In the genomic region with DNA sequence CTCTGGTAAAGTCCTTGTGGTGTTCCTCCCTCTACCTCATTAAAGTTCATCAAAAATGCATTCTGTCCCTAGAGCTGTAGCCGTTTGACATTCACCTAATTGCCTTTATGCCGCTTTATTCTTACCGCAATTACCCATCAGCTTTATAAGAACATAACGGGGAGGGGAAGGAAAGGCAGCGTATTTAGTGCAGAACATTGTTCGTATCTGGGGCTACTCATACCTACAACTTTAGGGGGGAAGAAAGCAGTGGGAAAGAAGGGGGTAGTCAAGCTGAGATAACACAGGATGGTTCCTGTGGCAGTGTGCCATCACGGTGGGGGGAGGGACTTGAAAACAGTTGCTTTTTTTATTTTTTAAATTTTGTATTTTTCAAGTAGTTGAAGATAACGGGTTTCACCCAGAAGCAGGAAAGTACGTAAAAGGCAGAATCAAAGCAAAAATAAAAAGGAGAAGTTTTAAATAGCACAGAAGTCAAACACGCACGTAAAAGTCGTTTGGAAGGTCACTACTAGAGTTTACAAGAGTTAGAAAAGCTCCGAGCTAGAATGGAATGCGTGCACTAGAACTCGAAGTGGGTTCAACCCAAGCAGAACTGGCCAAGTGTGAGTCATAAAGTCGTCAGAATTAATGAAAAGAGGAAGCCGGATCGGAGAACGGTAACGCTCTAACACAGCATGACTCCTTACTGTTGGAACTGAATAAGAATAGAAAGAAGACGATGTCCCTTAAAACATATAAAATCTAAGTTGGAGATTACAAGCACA, we compare ENCODE assay signal across 11 mouse cellular contexts. TPM values are rescaled to one million over a fixed set of nuclear protein-coding genes. Genes with fewer than 3 reads are reported as not detected.
DNase-seq lines count a peak whose midpoint lies in the region; ATAC-seq and TF ChIP-seq lines count a peak whose summit lies in the region.
"Had no signal": no experiment of that assay in that cellular context is flagged by ENCODE, and none has a peak within 500 bp of the region (broad histone marks: within the 10 kb centered on the region; RNA-seq: fewer than 3 reads in every experiment).

No protein-coding gene starts in this region.

- 0 out of 2 replicates have a peak, but pooled peaks cover 3% of the 10 kb centered on the region for H3K4me1 ChIP-seq in kidney, embryonic 15.5 days
- no peaks in the 10 kb centered on the region for H3K4me1 ChIP-seq in kidney, embryonic 14.5 days (ENCODE audit: control insufficient read depth, insufficient read depth, low read length)
- H3K4me1 ChIP-seq in liver, embryonic 11.5 days (replicated peaks; ENCODE audit: control insufficient read depth, insufficient read depth, low read length): no peaks in the 10 kb centered on the region
- H3K4me1 ChIP-seq in midbrain, postnatal 0 days (ENCODE audit: insufficient read depth, low read length): no peaks in the 10 kb centered on the region
- H3K4me1 ChIP-seq: embryonic facial prominence, embryonic 15.5 days; midbrain, embryonic 12.5 days had no signal

- H3K36me3 ChIP-seq in kidney, embryonic 15.5 days: no peaks in the 10 kb centered on the region
- no peaks in the 10 kb centered on the region for H3K36me3 ChIP-seq in kidney, embryonic 14.5 days (ENCODE audit: control insufficient read depth, insufficient read depth, low read length)
- H3K36me3 ChIP-seq in liver, embryonic 11.5 days (ENCODE audit: control insufficient read depth, insufficient read depth, low read length): no peaks in the 10 kb centered on the region
- H3K36me3 ChIP-seq in midbrain, postnatal 0 days (ENCODE audit: insufficient read depth, low read length): no peaks in the 10 kb centered on the region
- H3K36me3 ChIP-seq: embryonic facial prominence, embryonic 15.5 days; midbrain, embryonic 12.5 days had no signal

- 53% methylated on average over 21 of the region's 21 CpGs for WGBS in kidney, embryonic 15.5 days
- WGBS in kidney, embryonic 14.5 days: 59% methylated on average over 21 of the region's 21 CpGs
- 57% methylated on average over 21 of the region's 21 CpGs for WGBS in liver, embryonic 11.5 days
- 82% methylated on average over 21 of the region's 21 CpGs for WGBS in midbrain, postnatal 0 days

- no peak overlapping the region for H3K27ac ChIP-seq in kidney, embryonic 15.5 days
- H3K27ac ChIP-seq in kidney, embryonic 14.5 days (ENCODE audit: low read depth, low read length): no peak overlapping the region
- H3K27ac ChIP-seq in liver, embryonic 11.5 days (ENCODE audit: low read depth, low read length): no peak overlapping the region
- no peak overlapping the region for H3K27ac ChIP-seq in midbrain, postnatal 0 days (ENCODE audit: low read depth, low read length)
- H3K27ac ChIP-seq: embryonic facial prominence, embryonic 15.5 days; midbrain, embryonic 12.5 days had no signal

- H3K4me2 ChIP-seq in kidney, embryonic 15.5 days: peak overlapping the region; percentile 27; the same call in 1 of the 2 replicates
- H3K4me2 ChIP-seq in kidney, embryonic 14.5 days (replicated peaks; ENCODE audit: low read depth, low read length): no peak overlapping the region; the same call in 1 of the 2 replicates
- peak overlapping the region; percentile 55 for H3K4me2 ChIP-seq in liver, embryonic 11.5 days
- H3K4me2 ChIP-seq in midbrain, postnatal 0 days (ENCODE audit: low read depth, low read length, poor library complexity, severe bottlenecking): no peak overlapping the region
- H3K4me2 ChIP-seq: embryonic facial prominence, embryonic 15.5 days; midbrain, embryonic 12.5 days had no signal

- no peaks in the 10 kb centered on the region for H3K9me3 ChIP-seq in kidney, embryonic 15.5 days (replicated peaks)
- no peaks in the 10 kb centered on the region for H3K9me3 ChIP-seq in kidney, embryonic 14.5 days (ENCODE audit: control insufficient read depth, low read length)
- no peaks in the 10 kb centered on the region for H3K9me3 ChIP-seq in liver, embryonic 11.5 days (ENCODE audit: control insufficient read depth, low read length)
- H3K9me3 ChIP-seq in midbrain, postnatal 0 days (ENCODE audit: low read length): no peaks in the 10 kb centered on the region
- H3K9me3 ChIP-seq: embryonic facial prominence, embryonic 15.5 days; midbrain, embryonic 12.5 days had no signal

- DNase-seq in ZHBTc4 (ENCODE audit: low read depth, low spot score): peak; percentile 3
- DNase-seq in liver, embryonic 11.5 days (ENCODE audit: low spot score): no peak
- DNase-seq in skeletal muscle tissue, adult 2 months (ENCODE audit: low read depth, low spot score): peak; percentile 36
- no peak for DNase-seq in frontal cortex, postnatal 36 days (ENCODE audit: low spot score in 2 of 2)
- DNase-seq in cerebellum, adult 9-10 months: no peak
- no peak for DNase-seq in midbrain, postnatal 0 days (ENCODE audit: low spot score)

- no peak overlapping the region for H3K4me3 ChIP-seq in kidney, embryonic 15.5 days (replicated peaks)
- no peak overlapping the region for H3K4me3 ChIP-seq in kidney, embryonic 14.5 days (ENCODE audit: low read length)
- no peak overlapping the region for H3K4me3 ChIP-seq in liver, embryonic 11.5 days (ENCODE audit: low read depth, low read length)
- H3K4me3 ChIP-seq in midbrain, postnatal 0 days (ENCODE audit: low read depth, low read length): no peak overlapping the region
- H3K4me3 ChIP-seq: embryonic facial prominence, embryonic 15.5 days; midbrain, embryonic 12.5 days had no signal

- TF ChIP-seq CTCF in midbrain, postnatal 0 days (IDR thresholded peaks at IDR 0.05): no peak

- no peak for ATAC-seq in kidney, embryonic 15.5 days (replicated peaks; ENCODE audit: low FRiP score)
- ATAC-seq in kidney, embryonic 14.5 days (ENCODE audit: low FRiP score, low TSS enrichment): no peak
- no peak for ATAC-seq in liver, embryonic 11.5 days (replicated peaks; ENCODE audit: low FRiP score)
- no peak for ATAC-seq in midbrain, postnatal 0 days (ENCODE audit: low FRiP score)
- ATAC-seq: intestine, postnatal 0 days had no signal

- no peaks in the 10 kb centered on the region for H3K27me3 ChIP-seq in kidney, embryonic 15.5 days
- H3K27me3 ChIP-seq in kidney, embryonic 14.5 days (ENCODE audit: control insufficient read depth, insufficient read depth, low read length): no peaks in the 10 kb centered on the region
- H3K27me3 ChIP-seq in liver, embryonic 11.5 days (replicated peaks; ENCODE audit: control insufficient read depth, insufficient read depth, low read length): no peaks in the 10 kb centered on the region
- H3K27me3 ChIP-seq in midbrain, postnatal 0 days (ENCODE audit: insufficient read depth, low read length): no peaks in the 10 kb centered on the region
- H3K27me3 ChIP-seq: embryonic facial prominence, embryonic 15.5 days; midbrain, embryonic 12.5 days had no signal

- H3K9ac ChIP-seq in kidney, embryonic 15.5 days: no peak overlapping the region
- H3K9ac ChIP-seq in kidney, embryonic 14.5 days (ENCODE audit: low read depth, low read length): no peak overlapping the region
- H3K9ac ChIP-seq in liver, embryonic 11.5 days (ENCODE audit: low read depth, low read length): no peak overlapping the region
- H3K9ac ChIP-seq in midbrain, postnatal 0 days (replicated peaks; ENCODE audit: low read length, poor library complexity, severe bottlenecking): no peak overlapping the region
- H3K9ac ChIP-seq: embryonic facial prominence, embryonic 15.5 days; midbrain, embryonic 12.5 days had no signal

RNA-seq across cellular contexts. Expression of gene Cytip, which starts 34.6 kb away (rescaled TPM):
- 0.50 and 1.4 TPM in 2 replicates for polyA plus RNA-seq in kidney, embryonic 15.5 days (2015; fragmentation: Nextera tagmentation; extraction: Ambion mirVana)
- polyA plus RNA-seq in kidney, embryonic 14.5 days (2014; fragmentation: Nextera tagmentation; extraction: Ambion mirVana): 0.29 and 1.0 TPM in 2 replicates
- polyA plus RNA-seq in liver, embryonic 11.5 days (2014; fragmentation: Nextera tagmentation; extraction: Ambion mirVana): 1.9 and 2.0 TPM in 2 replicates
- 0.11 TPM in 1 of 2 replicates, not detected in the other for total RNA-seq in midbrain, postnatal 0 days (2014; rRNA removed)
- polyA plus RNA-seq in midbrain, postnatal 0 days (2015; fragmentation: Nextera tagmentation; extraction: Ambion mirVana): 0.21 TPM in 1 of 2 replicates, not detected in the other

Comparison
In these comparisons a context has a peak if more than half of its experiments do, and no peak if none do; other contexts are left out.
1. H3K4me2 ChIP-seq: peak in kidney, embryonic 15.5 days (single experiment) and liver, embryonic 11.5 days (single experiment); none in kidney, embryonic 14.5 days (single experiment) and midbrain, postnatal 0 days (single experiment).
2. DNase-seq: peak in ZHBTc4 (single experiment) and skeletal muscle tissue, adult 2 months (single experiment); none in liver, embryonic 11.5 days (single experiment), frontal cortex, postnatal 36 days (0 of 2), cerebellum, adult 9-10 months (single experiment) and midbrain, postnatal 0 days (single experiment).